Mouse (Mus musculus): ENCODE data around the gene Gm11172. TPM values are rescaled to one million over a fixed set of nuclear protein-coding genes. Genes with fewer than 3 reads are reported as not detected.

The Gm11172 gene
- total RNA-seq (2014; rRNA removed) = not detected in 2 replicates
- not detected in 2 replicates for polyA plus RNA-seq (2015; fragmentation: Nextera tagmentation; extraction: Ambion mirVana)

DNA sequence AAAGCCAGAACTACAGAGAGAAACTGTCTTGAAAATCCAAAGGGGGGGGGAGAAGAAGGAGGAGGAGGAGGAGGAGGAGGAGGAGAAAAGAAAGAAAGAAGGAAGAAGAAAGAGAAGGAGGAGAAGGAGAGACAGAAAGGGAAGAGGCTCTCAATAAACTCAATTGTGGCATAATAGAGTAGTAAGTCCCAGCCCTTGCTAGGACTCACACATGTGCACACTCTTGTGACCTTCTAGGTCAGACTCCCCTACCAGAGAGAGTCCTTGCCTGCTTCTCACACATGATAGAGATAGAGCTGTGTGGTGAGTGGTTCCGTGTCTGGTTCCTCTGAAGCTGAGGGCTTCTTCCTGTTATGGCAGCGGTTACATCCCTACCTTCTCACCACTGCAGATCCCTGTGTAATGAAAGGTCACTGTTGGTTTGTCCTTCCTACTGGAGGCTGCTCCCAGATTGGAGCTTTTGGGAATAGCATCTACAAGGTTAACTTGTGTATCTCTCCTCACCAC, at the start of gene Gm11172:
Gene Gm11172 (plus strand): TSS at position 51 of the 507 bp plus-strand sequence.
- Histone ChIP-seq H3K36me3 (ENCODE audit: insufficient read depth, low read length) (no peaks in the 10 kb centered on the region), H3K9me3 (ENCODE audit: low read length) (no peaks in the 10 kb centered on the region), H3K27me3 (ENCODE audit: insufficient read depth, low read length) (no peaks in the 10 kb centered on the region), H3K9ac (replicated peaks; ENCODE audit: low read length, poor library complexity, severe bottlenecking) (no peak within 1 kb of the TSS), H3K27ac (ENCODE audit: low read depth, low read length) (no peak within 1 kb of the TSS), H3K4me1 (ENCODE audit: insufficient read depth, low read length) (no peaks in the 10 kb centered on the region), H3K4me3 (ENCODE audit: low read depth, low read length) (no peak within 1 kb of the TSS), H3K4me2 (ENCODE audit: low read depth, low read length, poor library complexity, severe bottlenecking) (no peak within 1 kb of the TSS)
- no peak for TF ChIP-seq CTCF (IDR thresholded peaks at IDR 0.05)
- 89% methylated on average over 2 of the region's 2 CpGs for WGBS
- ATAC-seq (ENCODE audit: low FRiP score) (no peak), DNase-seq (ENCODE audit: low spot score) (no peak)

DNA sequence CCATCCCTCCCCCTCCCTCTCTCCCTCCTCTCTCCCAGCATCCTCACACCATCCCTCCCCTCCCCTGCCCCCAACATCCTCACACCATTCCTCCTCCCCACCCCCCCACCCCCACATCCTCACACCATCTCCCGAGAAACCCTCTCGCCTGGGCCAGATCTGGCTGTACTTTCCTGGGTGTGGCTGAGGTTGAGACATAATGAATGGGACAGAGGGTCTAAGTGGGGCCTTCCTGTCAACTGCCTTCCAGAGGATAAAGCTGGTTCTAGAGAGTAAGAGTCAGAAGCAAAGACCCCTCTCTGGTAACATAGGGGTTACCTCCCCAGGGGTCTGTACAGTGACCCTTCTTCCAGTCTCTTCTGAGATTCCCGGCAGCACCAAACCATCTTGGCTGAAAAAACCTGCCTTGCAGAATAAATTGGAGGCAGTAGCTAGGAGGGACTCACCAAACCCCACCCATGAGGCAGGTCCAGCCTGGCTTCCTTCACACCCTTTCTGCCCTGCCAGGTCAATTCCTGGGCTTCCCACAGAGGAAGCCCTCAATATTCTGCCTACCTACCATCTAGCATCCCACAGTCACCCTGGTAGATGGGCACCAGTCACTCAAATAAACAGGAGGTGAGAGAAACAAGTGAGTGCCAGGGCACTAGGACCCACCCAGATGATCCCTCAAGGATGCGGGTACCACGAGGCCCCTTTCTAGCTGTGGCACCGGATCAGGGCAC, 49.0 kb upstream of the Gm11172 start:
- no peak overlapping the region for H3K27ac ChIP-seq (ENCODE audit: low read depth, low read length)
- TF ChIP-seq CTCF (IDR thresholded peaks at IDR 0.05) = no peak
- ATAC-seq (ENCODE audit: low FRiP score) (no peak), DNase-seq (ENCODE audit: low spot score) (no peak)
- no peaks in the 10 kb centered on the region for H3K36me3 ChIP-seq (ENCODE audit: insufficient read depth, low read length)
- no peak overlapping the region for H3K4me3 ChIP-seq (ENCODE audit: low read depth, low read length)
- WGBS = 70% methylated on average over 6 of the region's 6 CpGs
- no peak overlapping the region for H3K9ac ChIP-seq (replicated peaks; ENCODE audit: low read length, poor library complexity, severe bottlenecking)
- H3K4me1 ChIP-seq (ENCODE audit: insufficient read depth, low read length) = no peaks in the 10 kb centered on the region
- no peaks in the 10 kb centered on the region for H3K9me3 ChIP-seq (ENCODE audit: low read length)
- H3K4me2 ChIP-seq (ENCODE audit: low read depth, low read length, poor library complexity, severe bottlenecking) = no peak overlapping the region
- no peaks in the 10 kb centered on the region for H3K27me3 ChIP-seq (ENCODE audit: insufficient read depth, low read length)

DNA sequence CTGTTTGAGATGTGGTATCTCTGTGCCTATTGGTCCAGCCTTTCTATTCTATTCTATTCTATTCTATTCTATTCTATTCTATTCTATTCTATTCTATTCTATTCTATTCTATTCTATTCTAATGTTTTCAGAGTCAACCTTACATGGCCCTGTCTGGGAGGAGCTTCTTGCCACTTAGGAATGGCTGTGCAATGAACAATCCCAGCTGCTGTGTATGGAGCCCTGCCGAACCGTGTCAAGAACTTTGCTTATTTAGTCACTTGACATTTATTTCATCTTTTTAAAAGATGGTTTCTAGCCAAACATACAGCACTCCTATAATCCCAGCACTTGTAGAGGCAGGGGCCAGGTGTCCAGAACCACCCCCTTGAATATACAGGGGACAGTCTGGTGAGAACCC, 48.4 kb upstream of the Gm11172 start:
- no peaks in the 10 kb centered on the region for H3K27me3 ChIP-seq (ENCODE audit: insufficient read depth, low read length)
- 76% methylated on average over 2 of the region's 2 CpGs for WGBS
- no peaks in the 10 kb centered on the region for H3K4me1 ChIP-seq (ENCODE audit: insufficient read depth, low read length)
- ATAC-seq (ENCODE audit: low FRiP score) (no peak), DNase-seq (ENCODE audit: low spot score) (no peak)
- no peak overlapping the region for H3K27ac ChIP-seq (ENCODE audit: low read depth, low read length)
- no peak for TF ChIP-seq CTCF (IDR thresholded peaks at IDR 0.05)
- H3K4me2 ChIP-seq (ENCODE audit: low read depth, low read length, poor library complexity, severe bottlenecking) = no peak overlapping the region
- no peak overlapping the region for H3K4me3 ChIP-seq (ENCODE audit: low read depth, low read length)
- no peaks in the 10 kb centered on the region for H3K9me3 ChIP-seq (ENCODE audit: low read length)
- no peaks in the 10 kb centered on the region for H3K36me3 ChIP-seq (ENCODE audit: insufficient read depth, low read length)
- no peak overlapping the region for H3K9ac ChIP-seq (replicated peaks; ENCODE audit: low read length, poor library complexity, severe bottlenecking)

DNA sequence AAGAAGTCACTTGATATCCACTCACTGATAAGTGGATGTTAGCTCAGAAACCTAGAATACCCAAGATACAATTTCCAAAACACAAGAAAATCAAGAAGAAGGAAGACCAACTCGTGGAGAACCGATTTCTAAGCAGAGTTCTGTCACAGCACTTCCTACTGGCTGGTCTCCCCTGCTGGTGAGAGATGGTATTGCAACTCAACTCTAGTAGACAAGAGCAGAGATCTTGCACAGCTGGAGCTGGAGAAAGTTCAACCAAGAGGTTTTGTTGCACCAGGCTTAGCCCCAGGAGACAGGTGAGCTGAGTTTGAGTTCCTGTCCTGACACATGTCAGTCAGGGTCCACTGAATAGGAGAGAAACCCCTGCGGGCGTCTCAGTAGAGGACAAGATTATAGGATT, 45.6 kb upstream of the Gm11172 start:
- no peaks in the 10 kb centered on the region for H3K4me1 ChIP-seq (ENCODE audit: insufficient read depth, low read length)
- no peak overlapping the region for H3K4me2 ChIP-seq (ENCODE audit: low read depth, low read length, poor library complexity, severe bottlenecking)
- no peak overlapping the region for H3K27ac ChIP-seq (ENCODE audit: low read depth, low read length)
- ATAC-seq (ENCODE audit: low FRiP score) (no peak), DNase-seq (ENCODE audit: low spot score) (peak; percentile 69)
- H3K4me3 ChIP-seq (ENCODE audit: low read depth, low read length) = no peak overlapping the region
- H3K27me3 ChIP-seq (ENCODE audit: insufficient read depth, low read length) = no peaks in the 10 kb centered on the region
- no peak overlapping the region for H3K9ac ChIP-seq (replicated peaks; ENCODE audit: low read length, poor library complexity, severe bottlenecking)
- peak; percentile 77 for TF ChIP-seq CTCF (IDR thresholded peaks at IDR 0.05)
- WGBS = 39% methylated on average over 4 of the region's 4 CpGs
- H3K9me3 ChIP-seq (ENCODE audit: low read length) = no peaks in the 10 kb centered on the region
- H3K36me3 ChIP-seq (ENCODE audit: insufficient read depth, low read length) = no peaks in the 10 kb centered on the region

DNA sequence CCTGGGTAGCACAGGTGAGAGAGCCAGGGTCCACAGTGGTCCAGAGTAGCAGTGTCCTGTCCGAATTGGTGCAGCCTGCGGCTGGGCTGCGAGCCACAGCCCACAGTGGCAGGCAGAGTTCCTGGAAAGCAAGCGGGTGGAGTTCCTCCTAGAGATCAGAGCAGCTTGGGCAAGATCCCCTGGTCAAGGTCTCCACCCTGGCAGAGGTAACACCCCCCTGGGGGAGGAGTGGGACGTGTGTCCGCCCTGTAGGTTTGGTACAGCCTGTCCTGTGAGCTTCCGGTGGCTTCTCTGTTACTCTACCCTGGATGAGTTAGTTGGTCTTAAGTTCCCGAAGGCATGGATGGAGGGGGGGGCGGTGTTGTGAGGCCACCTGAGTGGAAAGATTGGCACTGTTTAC, 43.9 kb upstream of the Gm11172 start:
- no peaks in the 10 kb centered on the region for H3K36me3 ChIP-seq (ENCODE audit: insufficient read depth, low read length)
- WGBS = 62% methylated on average over 9 of the region's 9 CpGs
- no peak overlapping the region for H3K9ac ChIP-seq (replicated peaks; ENCODE audit: low read length, poor library complexity, severe bottlenecking)

DNA sequence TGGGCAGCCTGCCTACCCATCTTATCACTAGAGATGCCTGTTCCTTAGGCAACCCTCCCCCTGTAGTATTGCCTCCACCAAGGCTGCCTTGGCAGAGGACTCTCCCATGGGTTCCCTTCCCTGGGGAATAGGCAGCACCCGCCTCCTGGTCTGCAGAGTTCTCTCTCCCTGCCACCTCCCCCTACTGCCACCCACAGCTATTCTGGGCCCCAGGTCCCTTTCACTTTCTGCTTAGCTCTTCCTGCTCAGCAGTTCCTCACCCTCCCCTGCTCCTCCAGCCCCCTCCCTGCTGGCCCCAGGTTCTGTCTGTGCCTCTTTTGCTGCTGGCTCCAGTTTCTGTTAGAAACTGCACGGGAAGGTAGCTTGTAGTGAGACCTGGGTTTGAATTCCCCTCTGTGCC, 43.1 kb upstream of the Gm11172 start:
- H3K4me2 ChIP-seq (ENCODE audit: low read depth, low read length, poor library complexity, severe bottlenecking) = no peak overlapping the region
- DNase-seq (ENCODE audit: low spot score) (no peak), ATAC-seq (ENCODE audit: low FRiP score) (no peak)
- H3K36me3 ChIP-seq (ENCODE audit: insufficient read depth, low read length) = no peaks in the 10 kb centered on the region
- no peak overlapping the region for H3K4me3 ChIP-seq (ENCODE audit: low read depth, low read length)
- no peaks in the 10 kb centered on the region for H3K27me3 ChIP-seq (ENCODE audit: insufficient read depth, low read length)
- H3K27ac ChIP-seq (ENCODE audit: low read depth, low read length) = no peak overlapping the region
- WGBS = 31% methylated on average over 2 of the region's 2 CpGs
- no peak for TF ChIP-seq CTCF (IDR thresholded peaks at IDR 0.05)
- no peaks in the 10 kb centered on the region for H3K9me3 ChIP-seq (ENCODE audit: low read length)
- no peaks in the 10 kb centered on the region for H3K4me1 ChIP-seq (ENCODE audit: insufficient read depth, low read length)
- no peak overlapping the region for H3K9ac ChIP-seq (replicated peaks; ENCODE audit: low read length, poor library complexity, severe bottlenecking)

More for the DNA sequence above, 43.9 kb upstream of the Gm11172 start:
- H3K4me1 ChIP-seq (ENCODE audit: insufficient read depth, low read length) = no peaks in the 10 kb centered on the region
- H3K4me2 ChIP-seq (ENCODE audit: low read depth, low read length, poor library complexity, severe bottlenecking) = no peak overlapping the region
- no peak for TF ChIP-seq CTCF (IDR thresholded peaks at IDR 0.05)
- ATAC-seq (ENCODE audit: low FRiP score) = no peak
- H3K9me3 ChIP-seq (ENCODE audit: low read length) = no peaks in the 10 kb centered on the region
- no peak for DNase-seq (ENCODE audit: low spot score)
- H3K4me3 ChIP-seq (ENCODE audit: low read depth, low read length) = no peak overlapping the region
- H3K27me3 ChIP-seq (ENCODE audit: insufficient read depth, low read length) = no peaks in the 10 kb centered on the region
- H3K27ac ChIP-seq (ENCODE audit: low read depth, low read length) = no peak overlapping the region

Measured in midbrain, postnatal 0 days (tissue).